Mouse (Mus musculus): ENCODE measurements around the gene Spata2l.

DNA sequence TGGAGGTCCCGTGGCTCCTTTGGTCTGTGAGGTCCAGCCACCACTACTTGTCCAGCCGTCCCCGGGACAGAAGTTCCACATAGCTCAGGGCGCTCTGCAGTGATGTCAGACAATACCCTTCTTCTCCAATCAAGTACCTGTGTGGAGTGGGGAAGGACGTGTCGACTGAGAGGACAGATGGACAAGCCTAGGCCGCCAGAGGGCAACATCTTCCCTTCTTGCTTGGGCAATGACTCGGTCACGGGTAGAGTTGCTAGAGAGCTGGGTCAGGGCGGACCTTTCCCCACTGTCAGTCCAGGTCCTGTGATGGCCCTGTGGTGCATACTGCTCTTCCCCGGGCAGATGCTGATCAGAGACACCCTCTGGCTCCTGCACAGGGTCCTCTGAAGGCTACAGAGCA is 7.0 kb upstream of the Spata2l start:
- TF ChIP-seq CTCF (conservative IDR thresholded peaks at IDR 0.05; ENCODE audit: low read length) (no peak), POU5F1 (IDR thresholded peaks at IDR 0.05; ENCODE audit: borderline replicate concordance, low read length) (no peak)

Measured in E14TG2a.4 (cell line).